Mouse (Mus musculus): ENCODE data around the gene Psd4.

DNA sequence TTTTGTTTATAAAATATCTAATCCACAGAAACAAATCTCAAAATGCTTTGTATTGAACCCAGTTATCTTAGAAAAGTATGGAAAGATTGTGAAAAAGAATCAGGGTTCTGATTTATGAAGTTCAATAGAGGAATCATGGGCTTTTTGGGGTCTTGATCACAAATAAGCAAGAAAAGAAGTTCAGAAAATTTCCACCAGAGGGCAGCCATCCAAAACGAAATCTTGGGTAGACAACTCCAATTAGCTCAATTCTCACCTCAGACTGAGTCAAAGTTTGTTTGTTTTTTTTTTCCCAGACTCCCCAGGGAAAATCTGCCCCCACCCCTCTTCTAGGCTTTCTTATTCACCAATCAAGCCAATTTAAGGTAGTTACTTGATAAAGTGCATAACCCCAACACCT lies 9.7 kb upstream of the Psd4 start:
- no peak for TF ChIP-seq CTCF (IDR thresholded peaks at IDR 0.05; ENCODE audit: control insufficient read depth, insufficient read depth, insufficient replicate concordance, low read depth, low read length)
- no peak for TF ChIP-seq POLR2A (IDR thresholded peaks at IDR 0.05; ENCODE audit: control insufficient read depth, low read depth, low read length)
